Mouse (Mus musculus): Measurements from ENCODE around the gene Ldhb. TPM values are rescaled to one million over a fixed set of nuclear protein-coding genes. Genes with fewer than 3 reads are reported as not detected.

Ldhb gene
- total and polyA plus RNA-seq, 3 experiments: 0.25 to 0.59 TPM; not detected in 1

DNA sequence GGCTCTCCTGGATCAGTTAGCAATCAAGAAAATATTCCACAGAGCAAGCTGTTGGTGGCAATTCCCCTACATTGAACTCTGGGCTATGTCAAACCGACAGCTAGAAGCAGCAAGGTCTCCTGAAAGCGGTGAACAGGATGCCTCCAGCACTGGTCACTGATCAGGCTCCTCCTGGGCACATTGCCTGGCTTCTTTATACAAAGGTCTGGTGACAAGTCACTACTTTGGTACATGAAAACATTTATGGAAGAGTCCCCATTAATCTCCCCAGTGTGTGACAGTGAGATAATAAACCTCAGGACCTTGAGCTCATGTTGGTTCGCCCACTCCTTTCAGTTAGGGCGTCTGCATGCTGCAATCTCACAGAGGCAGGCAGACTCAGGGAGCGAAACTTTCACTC, 22.6 kb upstream of the Ldhb start:
- Histone ChIP-seq H3K27me3 (replicated peaks) (no peaks in the 10 kb centered on the region), H3K9ac (ENCODE audit: insufficient read depth, low read depth) (no peak overlapping the region), H3K4me2 (ENCODE audit: insufficient read depth, low read depth, poor library complexity, severe bottlenecking) (no peak overlapping the region), H3K4me3 (replicated peaks in 1 of 3; ENCODE audit: low read depth in 2 of 3, low read length in 2 of 3, poor library complexity in 1 of 3) (no peak overlapping the region), H3K4me1 (ENCODE audit: control insufficient read depth in 1 of 2, insufficient read depth in 2 of 2) (no peaks in the 10 kb centered on the region), H3K36me3 (replicated peaks in 1 of 2; ENCODE audit: control insufficient read depth in 1 of 2, insufficient read depth in 1 of 2, low read length in 1 of 2) (no peaks in the 10 kb centered on the region), H3K27ac (ENCODE audit: insufficient read depth, low read depth) (no peak overlapping the region), H3K9me3 (replicated peaks; ENCODE audit: low read length) (no peaks in the 10 kb centered on the region), H3K79me2 (replicated peaks; ENCODE audit: control insufficient read depth, extremely low read depth, insufficient read depth, poor library complexity, severe bottlenecking) (no peaks in the 10 kb centered on the region)
- dilution Hi-C loops (cut with MboI; ENCODE audit: extremely low pct_ligation_motif_present, extremely low pct_unique_long_range_greater_than_20kb, low sequenced_read_pairs): no loop called here
- no peak for DNase-seq (ENCODE audit: extremely low read depth)
- TF ChIP-seq USF2 (conservative IDR thresholded peaks at IDR 0.05; ENCODE audit: low read depth, low read length) (no peak), SIN3A (IDR thresholded peaks at IDR 0.05; ENCODE audit: low read length) (no peak), CTCF (conservative IDR thresholded peaks at IDR 0.05 in 1 of 2, IDR thresholded peaks at IDR 0.05 in 1 of 2; ENCODE audit: low read depth in 2 of 2, low read length in 2 of 2) (no peak), IRF4 (IDR thresholded peaks at IDR 0.05; ENCODE audit: low read depth, low read length) (no peak), E2F4 (IDR thresholded peaks at IDR 0.05; ENCODE audit: insufficient replicate concordance, low read depth, low read length) (no peak), HCFC1 (IDR thresholded peaks at IDR 0.05; ENCODE audit: low read depth, low read length) (no peak)
- in situ Hi-C loops (cut with MboI; ENCODE audit: low pct_ligation_motif_present, low pct_unique_long_range_greater_than_20kb, low sequenced_read_pairs): no loop called here

DNA sequence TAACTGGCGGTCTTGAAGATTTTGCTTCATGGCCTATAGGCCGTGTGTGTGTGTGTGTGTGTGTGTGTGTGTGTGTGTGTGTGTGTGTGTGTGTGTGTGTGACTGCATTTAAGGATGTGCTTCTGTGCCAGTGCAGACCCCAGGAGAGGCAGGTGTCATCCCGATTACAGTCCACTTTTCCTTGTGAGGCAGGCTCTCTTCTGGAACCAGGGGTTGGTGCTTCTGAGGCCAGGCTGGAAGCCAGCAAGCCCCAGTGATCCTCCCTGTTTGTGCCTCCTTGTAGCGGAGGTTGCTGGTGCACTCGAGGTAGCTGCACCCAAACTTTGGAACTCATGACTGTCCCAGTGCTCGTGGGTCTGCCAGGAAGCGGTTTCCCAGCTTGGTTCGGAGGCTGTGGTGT, 21.9 kb upstream of the Ldhb start:
- Histone ChIP-seq H3K9ac (ENCODE audit: insufficient read depth, low read depth) (no peak overlapping the region), H3K4me3 (replicated peaks in 1 of 3; ENCODE audit: low read depth in 2 of 3, low read length in 2 of 3, poor library complexity in 1 of 3) (no peak overlapping the region), H3K27me3 (replicated peaks) (no peaks in the 10 kb centered on the region), H3K9me3 (replicated peaks; ENCODE audit: low read length) (no peaks in the 10 kb centered on the region), H3K4me1 (ENCODE audit: control insufficient read depth in 1 of 2, insufficient read depth in 2 of 2) (no peaks in the 10 kb centered on the region), H3K79me2 (replicated peaks; ENCODE audit: control insufficient read depth, extremely low read depth, insufficient read depth, poor library complexity, severe bottlenecking) (no peaks in the 10 kb centered on the region), H3K36me3 (replicated peaks in 1 of 2; ENCODE audit: control insufficient read depth in 1 of 2, insufficient read depth in 1 of 2, low read length in 1 of 2) (no peaks in the 10 kb centered on the region), H3K27ac (ENCODE audit: insufficient read depth, low read depth) (no peak overlapping the region), H3K4me2 (ENCODE audit: insufficient read depth, low read depth, poor library complexity, severe bottlenecking) (no peak overlapping the region)
- dilution Hi-C loops (cut with MboI; ENCODE audit: extremely low pct_ligation_motif_present, extremely low pct_unique_long_range_greater_than_20kb, low sequenced_read_pairs): no loop called here
- in situ Hi-C loops (cut with MboI; ENCODE audit: low pct_ligation_motif_present, low pct_unique_long_range_greater_than_20kb, low sequenced_read_pairs): no loop called here
- DNase-seq (ENCODE audit: extremely low read depth): no peak
- no peak for TF ChIP-seq CTCF (conservative IDR thresholded peaks at IDR 0.05 in 1 of 2, IDR thresholded peaks at IDR 0.05 in 1 of 2; ENCODE audit: low read depth in 2 of 2, low read length in 2 of 2)
- no peak for TF ChIP-seq PAX5 (IDR thresholded peaks at IDR 0.05; ENCODE audit: low read length)
- TF ChIP-seq RCOR1 (conservative IDR thresholded peaks at IDR 0.05; ENCODE audit: low read depth, low read length): no peak
- no peak for TF ChIP-seq POLR2A (IDR thresholded peaks at IDR 0.05; ENCODE audit: low read depth, low read length)
- TF ChIP-seq ZMIZ1 (IDR thresholded peaks at IDR 0.05; ENCODE audit: low read depth, low read length): no peak

DNA sequence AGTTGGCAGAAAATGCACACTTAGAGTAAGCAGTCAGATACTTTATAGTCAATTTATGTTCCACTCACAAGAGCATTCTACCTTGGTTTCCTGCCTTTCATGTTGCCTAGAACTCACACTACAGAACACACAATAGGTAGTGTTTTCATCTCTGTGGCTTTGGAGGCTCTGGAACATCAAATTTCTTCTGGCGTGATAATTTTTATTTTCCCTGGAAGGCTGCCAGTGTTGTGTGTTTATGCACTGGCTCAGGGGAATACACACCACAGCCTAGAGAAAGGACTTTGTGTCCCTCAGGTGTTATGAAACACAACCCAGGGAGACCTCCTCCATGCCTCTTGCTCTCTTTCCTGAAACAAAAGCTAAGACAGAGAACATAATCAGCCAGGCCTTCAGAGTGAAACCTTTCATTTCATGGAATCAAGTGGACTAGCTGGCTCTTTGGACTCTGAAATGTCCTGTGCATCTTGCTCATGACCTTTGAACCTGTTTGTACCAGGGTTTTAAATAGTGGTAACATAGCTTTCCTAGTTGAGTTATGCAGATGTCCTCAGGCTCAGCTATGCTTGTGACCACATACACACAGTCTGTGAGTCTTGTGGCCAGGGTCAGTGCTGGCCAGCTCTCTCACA, 20.3 kb upstream of the Ldhb start:
- H3K79me2 ChIP-seq (replicated peaks; ENCODE audit: control insufficient read depth, extremely low read depth, insufficient read depth, poor library complexity, severe bottlenecking): no peaks in the 10 kb centered on the region
- in situ Hi-C loops (cut with MboI; ENCODE audit: low pct_ligation_motif_present, low pct_unique_long_range_greater_than_20kb, low sequenced_read_pairs) (no loop called here), dilution Hi-C loops (cut with MboI; ENCODE audit: extremely low pct_ligation_motif_present, extremely low pct_unique_long_range_greater_than_20kb, low sequenced_read_pairs) (no loop called here)
- H3K27ac ChIP-seq (ENCODE audit: insufficient read depth, low read depth): no peak overlapping the region
- H3K36me3 ChIP-seq (replicated peaks in 1 of 2; ENCODE audit: control insufficient read depth in 1 of 2, insufficient read depth in 1 of 2, low read length in 1 of 2): no peaks in the 10 kb centered on the region
- TF ChIP-seq E2F4 (IDR thresholded peaks at IDR 0.05; ENCODE audit: insufficient replicate concordance, low read depth, low read length) (no peak), CHD1 (IDR thresholded peaks at IDR 0.05; ENCODE audit: low read depth, low read length) (no peak), KAT2A (IDR thresholded peaks at IDR 0.05; ENCODE audit: insufficient replicate concordance, low read length) (no peak), JUND (conservative IDR thresholded peaks at IDR 0.05; ENCODE audit: low read depth, low read length) (no peak), HCFC1 (IDR thresholded peaks at IDR 0.05; ENCODE audit: low read depth, low read length) (no peak), ELF1 (IDR thresholded peaks at IDR 0.05; ENCODE audit: low read depth, low read length) (no peak), MXI1 (IDR thresholded peaks at IDR 0.05; ENCODE audit: low read depth, low read length) (no peak), JUN (IDR thresholded peaks at IDR 0.05; ENCODE audit: insufficient read depth, low read depth, low read length) (no peak), MAZ (IDR thresholded peaks at IDR 0.05; ENCODE audit: low read depth, low read length) (no peak), ZC3H11A (IDR thresholded peaks at IDR 0.05; ENCODE audit: low read depth, low read length) (no peak), SMC3 (IDR thresholded peaks at IDR 0.05; ENCODE audit: low read depth, low read length) (no peak)
- no peaks in the 10 kb centered on the region for H3K4me1 ChIP-seq (ENCODE audit: control insufficient read depth in 1 of 2, insufficient read depth in 2 of 2)
- H3K9ac ChIP-seq (ENCODE audit: insufficient read depth, low read depth): no peak overlapping the region
- no peak overlapping the region for H3K4me3 ChIP-seq (replicated peaks in 1 of 3; ENCODE audit: low read depth in 2 of 3, low read length in 2 of 3, poor library complexity in 1 of 3)
- no peak overlapping the region for H3K4me2 ChIP-seq (ENCODE audit: insufficient read depth, low read depth, poor library complexity, severe bottlenecking)
- DNase-seq (ENCODE audit: extremely low read depth): no peak
- no peaks in the 10 kb centered on the region for H3K27me3 ChIP-seq (replicated peaks)
- H3K9me3 ChIP-seq (replicated peaks; ENCODE audit: low read length): no peaks in the 10 kb centered on the region
